Mouse (Mus musculus): ENCODE measurements at regions not wholly inside any gene's neighbourhood (a gene's known extent, or its start where the extent isn't known, plus 50 kb on each side); places are given as distances from the start of the nearest gene placed in this dataset.

- no peak for DNase-seq (ENCODE audit: low spot score)
These were observed 66.9 kb upstream of the Pdha2 start for GRCm38 (mm10) chr3:141279041-141279554.

- DNase-seq (ENCODE audit: low spot score): no peak
These were observed 81.6 kb upstream of the Pdha2 start for GRCm38 (mm10) chr3:141293802-141294201.

GRCm38 (mm10) chr3:141296897-141297296, 84.7 kb upstream of the Pdha2 start:
- no peak for DNase-seq (ENCODE audit: low spot score)

- DNase-seq (ENCODE audit: low spot score): no peak
These were observed 87.6 kb upstream of the Pdha2 start for GRCm38 (mm10) chr3:141299749-141300148.

- no peak for DNase-seq (ENCODE audit: low spot score)
These were observed 121.5 kb upstream of the Pdha2 start for GRCm38 (mm10) chr3:141333517-141334113.

GRCm38 (mm10) chr3:141338224-141338982, 126.2 kb upstream of the Pdha2 start:
- no peak for DNase-seq (ENCODE audit: low spot score)

- DNase-seq (ENCODE audit: low spot score): no peak
These were observed 111.1 kb upstream of the Unc5c start for GRCm38 (mm10) chr3:141353961-141354360.

- no peak for DNase-seq (ENCODE audit: low spot score)
These were observed 72.0 kb upstream of the Unc5c start for GRCm38 (mm10) chr3:141393005-141393404.

GRCm38 (mm10) chr3:141398214-141398613, 66.8 kb upstream of the Unc5c start:
- peak; percentile 40 for DNase-seq (ENCODE audit: low spot score)

Data from layer of hippocampus, adult 11-12 months (tissue).